Mouse (Mus musculus) forebrain, embryonic 16.5 days (tissue): ENCODE results near the gene Hivep3. TPM values are rescaled to one million over a fixed set of nuclear protein-coding genes. Genes with fewer than 3 reads are reported as not detected.

Source experiments
- ATAC-seq: fragments of 200-750 bp; cut with Nextera tagmentation; 2 replicates; pipeline ENCODE4 v1.8.0; 2017; ENCODE audit warnings: mild to moderate bottlenecking, moderate library complexity
- H3K27ac ChIP-seq: fragments of 300-500 bp; sonication (generic); 2 replicates; pipeline ENCODE4 v1.5.1; 2014; ENCODE audit warnings: low read length, control low read depth
- H3K27me3 ChIP-seq: fragments of 300-500 bp; sonication (generic); replicated peaks from 2 replicates; pipeline ENCODE4 v1.6.1; 2014; ENCODE audit warnings: low read length; ENCODE audit not compliant: control insufficient read depth, insufficient read depth
- H3K36me3 ChIP-seq: fragments of 300-500 bp; sonication (generic); 2 replicates; pipeline ENCODE4 v1.6.1; 2014; ENCODE audit not compliant: control insufficient read depth, insufficient read depth
- H3K4me1 ChIP-seq: fragments of 300-500 bp; sonication (generic); replicated peaks from 2 replicates; pipeline ENCODE4 v1.6.1; 2014; ENCODE audit warnings: low read length; ENCODE audit not compliant: control insufficient read depth, insufficient read depth
- H3K4me2 ChIP-seq: fragments of 300-500 bp; sonication (generic); 2 replicates; pipeline ENCODE4 v1.6.1; 2014; ENCODE audit warnings: mild to moderate bottlenecking, low read length, control low read depth
- H3K4me3 ChIP-seq: fragments of 300-500 bp; sonication (generic); replicated peaks from 2 replicates; pipeline ENCODE4 v1.5.1; 2014; ENCODE audit warnings: mild to moderate bottlenecking, low read length, control low read depth
- H3K9ac ChIP-seq: fragments of 300-500 bp; sonication (generic); replicated peaks from 2 replicates; pipeline ENCODE4 v1.6.1; 2014; ENCODE audit warnings: low read depth, low read length, control low read depth
- H3K9me3 ChIP-seq: fragments of 300-500 bp; sonication (generic); 2 replicates; pipeline ENCODE4 v1.6.1; 2016; ENCODE audit warnings: low read length; ENCODE audit not compliant: control insufficient read depth
- WGBS: fragments of 180-500 bp; shearing (Covaris S2); extraction: QIAGEN DNeasy Blood & Tissue Kit; methylation state at CpG from one replicate; pipeline ENCODE4 v1.1.7; 2014; 5-methylcytosine and 5-hydroxymethylcytosine counted together
- polyA plus RNA-seq: library from polyadenylated mRNA; unstranded; fragments of >200 nt; fragmentation: Nextera tagmentation; extraction: Ambion mirVana; gene quantifications from 2 replicates; pipeline ENCODE4 v1.2.1, GENCODE M21; 2015

The Hivep3 gene
- polyA plus RNA-seq, 1 experiment from 2014 or later: 26.4 TPM

DNA sequence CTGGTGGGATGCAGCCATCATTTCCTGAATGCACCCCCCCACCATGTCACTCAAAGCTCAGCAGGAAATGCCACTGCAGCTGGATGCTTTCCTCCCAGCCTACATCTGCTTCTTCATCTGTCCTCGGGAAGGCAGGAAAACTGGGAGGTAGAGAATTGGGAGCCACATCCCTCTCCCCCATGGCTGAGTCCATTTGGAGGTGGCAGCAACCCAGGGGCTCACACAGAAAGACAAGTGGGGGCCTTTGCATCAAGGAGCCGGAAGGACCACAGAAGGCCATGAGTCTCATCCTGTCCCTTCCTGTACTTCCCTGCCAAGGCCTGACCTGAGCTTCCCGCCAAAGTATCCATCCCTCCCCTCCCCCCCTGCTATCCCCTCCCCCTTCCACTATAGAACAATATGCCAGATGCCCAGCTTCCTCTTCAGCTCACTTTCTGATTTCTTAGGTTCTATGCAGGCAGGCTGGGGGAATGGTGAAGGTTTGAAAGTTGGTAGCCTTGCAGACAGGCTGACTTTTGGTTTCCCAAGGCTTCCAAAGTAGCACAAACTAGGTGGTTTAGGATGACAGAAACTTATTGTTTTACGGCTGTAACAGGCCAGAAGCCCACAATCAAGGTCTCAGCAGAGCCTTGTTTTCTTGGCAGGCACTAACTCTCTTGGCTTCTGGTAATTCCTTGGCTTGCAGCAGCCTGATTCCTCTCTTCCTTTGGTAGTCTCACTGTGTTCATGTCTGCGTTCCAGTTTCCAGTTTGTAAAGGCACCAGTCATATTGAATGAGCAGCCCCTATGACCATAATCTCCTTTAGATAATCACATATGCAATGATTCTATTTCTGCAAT, 46.2 kb downstream of the Hivep3 start:
- Histone ChIP-seq H3K4me2 (no peak overlapping the region), H3K36me3 (no peaks in the 10 kb centered on the region), H3K27ac (no peak overlapping the region), H3K9ac (no peak overlapping the region), H3K27me3 (no peaks in the 10 kb centered on the region), H3K9me3 (no peaks in the 10 kb centered on the region), H3K4me3 (no peak overlapping the region), H3K4me1 (peaks cover 11% of the 10 kb centered on the region)
- ATAC-seq: no peak
- 47% methylated on average over 5 of the region's 5 CpGs for WGBS

DNA sequence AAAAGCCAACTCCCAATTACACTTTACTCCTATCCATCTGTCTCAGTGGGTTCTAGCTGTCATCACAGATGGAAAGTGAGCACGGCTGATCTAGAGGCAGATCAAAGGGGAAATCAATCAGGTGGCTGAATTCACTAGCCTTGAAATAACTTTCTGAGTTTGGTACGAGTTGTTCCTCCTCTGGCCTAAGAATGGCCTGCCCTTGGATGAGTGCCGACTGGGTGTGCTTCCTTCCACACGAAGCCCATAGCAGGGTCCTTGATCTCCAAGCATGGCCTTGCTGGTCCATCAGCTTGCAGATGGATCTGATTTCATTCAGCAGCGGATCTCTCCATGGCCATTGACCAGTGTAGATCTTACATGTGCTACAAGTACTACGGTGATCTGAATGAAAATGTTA, 47.3 kb downstream of the Hivep3 start:
- Histone ChIP-seq H3K9ac (no peak overlapping the region), H3K4me1 (peaks cover 9% of the 10 kb centered on the region), H3K9me3 (no peaks in the 10 kb centered on the region), H3K36me3 (no peaks in the 10 kb centered on the region), H3K4me2 (no peak overlapping the region), H3K4me3 (no peak overlapping the region), H3K27me3 (no peaks in the 10 kb centered on the region), H3K27ac (no peak overlapping the region)
- WGBS: 83% methylated on average over 6 of the region's 6 CpGs
- ATAC-seq: no peak

- no peak overlapping the region for H3K4me2 ChIP-seq
- H3K4me3 ChIP-seq: no peak overlapping the region
- H3K27ac ChIP-seq: no peak overlapping the region
- peaks cover 2% of the 10 kb centered on the region for H3K4me1 ChIP-seq
- H3K9me3 ChIP-seq: no peaks in the 10 kb centered on the region
- 89% methylated on average over 3 of the region's 3 CpGs for WGBS
- H3K27me3 ChIP-seq: no peaks in the 10 kb centered on the region
- H3K9ac ChIP-seq: no peak overlapping the region
- H3K36me3 ChIP-seq: no peaks in the 10 kb centered on the region
- ATAC-seq: no peak
Measured at GRCm38 (mm10) chr4:119784959-119785358, 51.4 kb downstream of the Hivep3 start.

GRCm38 (mm10) chr4:119786307-119786706, 52.7 kb downstream of the Hivep3 start:
- H3K4me2 ChIP-seq: no peak overlapping the region
- H3K27ac ChIP-seq: no peak overlapping the region
- 81% methylated on average over 2 of the region's 2 CpGs for WGBS
- no peak overlapping the region for H3K4me3 ChIP-seq
- no peaks in the 10 kb centered on the region for H3K27me3 ChIP-seq
- H3K9ac ChIP-seq: no peak overlapping the region
- no peaks in the 10 kb centered on the region for H3K36me3 ChIP-seq
- no peak for ATAC-seq
- H3K9me3 ChIP-seq: no peaks in the 10 kb centered on the region
- no peaks in the 10 kb centered on the region for H3K4me1 ChIP-seq

GRCm38 (mm10) chr4:119786721-119787120, 53.1 kb downstream of the Hivep3 start:
- Histone ChIP-seq H3K27me3 (no peaks in the 10 kb centered on the region), H3K4me3 (no peak overlapping the region), H3K9me3 (no peaks in the 10 kb centered on the region), H3K4me2 (no peak overlapping the region), H3K4me1 (no peaks in the 10 kb centered on the region), H3K27ac (no peak overlapping the region), H3K36me3 (no peaks in the 10 kb centered on the region), H3K9ac (no peak overlapping the region)
- WGBS: 78% methylated on average over 1 of the region's 2 CpGs
- no peak for ATAC-seq

DNA sequence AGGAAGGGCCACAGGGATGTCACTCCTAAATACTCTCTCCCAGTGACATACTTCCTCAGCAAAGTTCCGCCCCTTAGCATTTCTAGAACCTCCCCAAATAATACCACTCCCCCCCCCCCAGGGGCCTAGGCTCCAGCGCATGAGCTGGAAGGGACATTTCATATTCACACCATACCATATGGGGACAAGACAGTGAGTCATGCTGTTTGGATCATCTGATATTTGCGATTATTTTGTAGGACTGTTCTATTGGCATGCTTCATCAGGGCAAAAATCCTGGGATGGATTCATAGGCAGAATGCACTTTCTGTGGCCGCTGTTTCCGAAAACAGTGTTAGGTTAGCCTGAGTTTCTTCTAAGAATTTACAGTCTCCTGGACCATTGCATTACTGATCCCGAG, 55.2 kb downstream of the Hivep3 start:
- ATAC-seq: no peak
- 94% methylated on average over 6 of the region's 6 CpGs for WGBS

GRCm38 (mm10) chr4:119789495-119790148, 56.0 kb downstream of the Hivep3 start:
- H3K9ac ChIP-seq: no peak overlapping the region
- H3K27me3 ChIP-seq: no peaks in the 10 kb centered on the region
- no peaks in the 10 kb centered on the region for H3K9me3 ChIP-seq
- no peak overlapping the region for H3K4me3 ChIP-seq
- no peaks in the 10 kb centered on the region for H3K4me1 ChIP-seq
- no peak overlapping the region for H3K4me2 ChIP-seq
- no peaks in the 10 kb centered on the region for H3K36me3 ChIP-seq
- ATAC-seq: no peak
- no peak overlapping the region for H3K27ac ChIP-seq
- 52% methylated on average over 9 of the region's 9 CpGs for WGBS

More for the DNA sequence above, 55.2 kb downstream of the Hivep3 start:
- H3K9me3 ChIP-seq: no peaks in the 10 kb centered on the region
- no peak overlapping the region for H3K9ac ChIP-seq
- no peak overlapping the region for H3K4me2 ChIP-seq
- H3K36me3 ChIP-seq: no peaks in the 10 kb centered on the region
- H3K27me3 ChIP-seq: no peaks in the 10 kb centered on the region
- H3K4me3 ChIP-seq: no peak overlapping the region
- H3K4me1 ChIP-seq: no peaks in the 10 kb centered on the region
- no peak overlapping the region for H3K27ac ChIP-seq

DNA sequence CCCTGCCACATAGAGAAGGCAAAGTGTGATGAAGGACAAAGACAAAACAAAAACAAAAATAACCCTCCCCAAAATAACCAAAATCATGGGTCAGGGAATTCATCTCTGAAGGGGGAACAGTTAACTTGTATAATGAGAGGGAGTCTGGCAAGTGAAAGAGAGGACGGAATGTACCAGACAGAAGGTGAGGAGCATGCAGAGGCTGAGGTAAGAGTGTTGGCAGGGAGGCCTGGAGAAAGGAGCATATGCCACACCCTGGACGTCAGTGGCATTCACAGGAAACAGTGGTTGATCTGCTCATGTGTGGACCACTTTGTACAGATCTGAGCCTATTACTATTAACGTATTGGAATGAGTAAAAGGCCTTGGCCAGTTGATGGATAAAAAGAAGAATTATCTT, 65.3 kb downstream of the Hivep3 start:
- Histone ChIP-seq H3K36me3 (no peaks in the 10 kb centered on the region), H3K9ac (no peak overlapping the region), H3K9me3 (no peaks in the 10 kb centered on the region), H3K4me2 (no peak overlapping the region), H3K4me1 (no peaks in the 10 kb centered on the region), H3K27ac (no peak overlapping the region), H3K27me3 (no peaks in the 10 kb centered on the region), H3K4me3 (no peak overlapping the region)
- WGBS: 60% methylated on average over 3 of the region's 3 CpGs
- no peak for ATAC-seq

GRCm38 (mm10) chr4:119806556-119806955, 73.0 kb downstream of the Hivep3 start:
- no peaks in the 10 kb centered on the region for H3K27me3 ChIP-seq
- H3K36me3 ChIP-seq: no peaks in the 10 kb centered on the region
- no peak overlapping the region for H3K4me2 ChIP-seq
- H3K4me1 ChIP-seq: no peaks in the 10 kb centered on the region
- H3K4me3 ChIP-seq: no peak overlapping the region
- H3K27ac ChIP-seq: no peak overlapping the region
- no peak for ATAC-seq
- H3K9me3 ChIP-seq: no peaks in the 10 kb centered on the region
- H3K9ac ChIP-seq: no peak overlapping the region
- WGBS: 82% methylated on average over 2 of the region's 2 CpGs
